Mouse (Mus musculus) kidney, postnatal 0 days (tissue): ENCODE results near the gene Rgl1. TPM values are rescaled to one million over a fixed set of nuclear protein-coding genes. Genes with fewer than 3 reads are reported as not detected.

Source experiments
- ATAC-seq: fragments of 200-750 bp; cut with Nextera tagmentation; replicated peaks from 2 replicates; pipeline ENCODE4 v1.8.0; 2017; ENCODE audit warnings: low read depth, moderate number of reproducible peaks, moderate TSS enrichment, moderate library complexity; ENCODE audit not compliant: low FRiP score
- DNase-seq: peaks from one replicate; pipeline ENCODE4 v3.0.0-alpha.2; 2016; ENCODE audit warnings: low spot score
- H3K27ac ChIP-seq: fragments of 300-500 bp; sonication (generic); 2 replicates; pipeline ENCODE4 v1.5.1; 2014; ENCODE audit warnings: mild to moderate bottlenecking
- H3K27me3 ChIP-seq: fragments of 300-500 bp; sonication (generic); 2 replicates; pipeline ENCODE4 v1.6.1; 2014; ENCODE audit warnings: low read length, mixed read lengths; ENCODE audit not compliant: insufficient read depth
- H3K36me3 ChIP-seq: fragments of 300-500 bp; sonication (generic); 2 replicates; pipeline ENCODE4 v1.6.1; 2014; ENCODE audit warnings: low read length, mixed read lengths; ENCODE audit not compliant: insufficient read depth
- H3K4me1 ChIP-seq: fragments of 300-500 bp; sonication (generic); replicated peaks from 2 replicates; pipeline ENCODE4 v1.6.1; 2014; ENCODE audit warnings: antibody characterized with exemption, low read length, mixed read lengths; ENCODE audit not compliant: insufficient read depth
- H3K4me2 ChIP-seq: fragments of 300-500 bp; sonication (generic); 2 replicates; pipeline ENCODE4 v1.6.1; 2014; ENCODE audit warnings: mild to moderate bottlenecking, low read length, moderate library complexity, mixed read lengths
- H3K4me3 ChIP-seq: fragments of 300-500 bp; sonication (generic); replicated peaks from 2 replicates; pipeline ENCODE4 v1.5.1; 2014; ENCODE audit warnings: low read depth, low read length
- H3K9ac ChIP-seq: fragments of 300-500 bp; sonication (generic); 2 replicates; pipeline ENCODE4 v1.6.1; 2014; ENCODE audit warnings: low read depth, low read length
- H3K9me3 ChIP-seq: fragments of 300-500 bp; sonication (generic); replicated peaks from 2 replicates; pipeline ENCODE4 v1.6.1; 2016; ENCODE audit warnings: low read length, inconsistent platforms, mixed read lengths
- CTCF ChIP-seq: IDR thresholded peaks from 2 replicates; pipeline ENCODE4 v1.5.1; 2016; ENCODE audit warnings: antibody characterized with exemption, low read depth, mild to moderate bottlenecking, moderate library complexity
- WGBS: fragments of 180-500 bp; shearing (Covaris S2); extraction: QIAGEN DNeasy Blood & Tissue Kit; methylation state at CpG from one replicate; pipeline ENCODE4 v1.1.7; 2014; 5-methylcytosine and 5-hydroxymethylcytosine counted together
- polyA plus RNA-seq: library from polyadenylated mRNA; unstranded; fragments of >200 nt; fragmentation: Nextera tagmentation; extraction: Ambion mirVana; gene quantifications from 2 replicates; pipeline ENCODE4 v1.2.1, GENCODE M21; 2015

Rgl1 gene
- polyA plus RNA-seq, 1 experiment from 2014 or later: 59.4 TPM

GRCm38 (mm10) chr1:152707560-152707959 lies 58.6 kb downstream of the Rgl1 start:
- H3K27ac ChIP-seq: no peak overlapping the region
- ATAC-seq (no peak), DNase-seq (peak; percentile 68)
- no peaks in the 10 kb centered on the region for H3K36me3 ChIP-seq
- no peak overlapping the region for H3K4me2 ChIP-seq
- 0 out of 2 replicates have a peak, but pooled peaks cover 5% of the 10 kb centered on the region for H3K4me1 ChIP-seq
- H3K9ac ChIP-seq: no peak overlapping the region
- TF ChIP-seq CTCF: no peak
- no peaks in the 10 kb centered on the region for H3K9me3 ChIP-seq
- WGBS: 76% methylated on average over 2 of the region's 2 CpGs
- H3K4me3 ChIP-seq: no peak overlapping the region
- no peaks in the 10 kb centered on the region for H3K27me3 ChIP-seq

GRCm38 (mm10) chr1:152703941-152704340 lies 62.2 kb downstream of the Rgl1 start:
- 33% methylated on average over 6 of the region's 6 CpGs for WGBS
- no peak overlapping the region for H3K4me2 ChIP-seq

GRCm38 (mm10) chr1:152702920-152703319 lies 63.2 kb downstream of the Rgl1 start:
- Histone ChIP-seq H3K9ac (no peak overlapping the region), H3K4me3 (no peak overlapping the region), H3K27ac (no peak overlapping the region), H3K4me2 (no peak overlapping the region), H3K9me3 (no peaks in the 10 kb centered on the region), H3K36me3 (no peaks in the 10 kb centered on the region), H3K4me1 (0 out of 2 replicates have a peak, but pooled peaks cover 5% of the 10 kb centered on the region), H3K27me3 (no peaks in the 10 kb centered on the region)
- ATAC-seq: no peak
- WGBS: 37% methylated on average over 6 of the region's 6 CpGs
- peak; percentile 84 for DNase-seq
- 0 out of 2 replicates have a peak, but pooled peaks have one; percentile 2 for TF ChIP-seq CTCF

More at GRCm38 (mm10) chr1:152703941-152704340, 62.2 kb downstream of the Rgl1 start:
- Histone ChIP-seq H3K9me3 (no peaks in the 10 kb centered on the region), H3K9ac (no peak overlapping the region), H3K4me3 (no peak overlapping the region), H3K36me3 (no peaks in the 10 kb centered on the region), H3K27ac (no peak overlapping the region), H3K4me1 (0 out of 2 replicates have a peak, but pooled peaks cover 5% of the 10 kb centered on the region), H3K27me3 (no peaks in the 10 kb centered on the region)
- DNase-seq: no peak
- no peak for TF ChIP-seq CTCF
- no peak for ATAC-seq

- 0 out of 2 replicates have a peak, but pooled peaks cover 5% of the 10 kb centered on the region for H3K4me1 ChIP-seq
- no peak overlapping the region for H3K4me3 ChIP-seq
- H3K9ac ChIP-seq: no peak overlapping the region
- no peaks in the 10 kb centered on the region for H3K9me3 ChIP-seq
- TF ChIP-seq CTCF: no peak
- no peak overlapping the region for H3K4me2 ChIP-seq
- H3K36me3 ChIP-seq: no peaks in the 10 kb centered on the region
- H3K27me3 ChIP-seq: no peaks in the 10 kb centered on the region
- no peak overlapping the region for H3K27ac ChIP-seq
- ATAC-seq: no peak
- WGBS: 75% methylated on average over 5 of the region's 5 CpGs
- no peak for DNase-seq
Measured at GRCm38 (mm10) chr1:152701066-152701465, 65.1 kb downstream of the Rgl1 start.

- no peak for ATAC-seq
- no peak for TF ChIP-seq CTCF
Measured at GRCm38 (mm10) chr1:152697341-152697740, 68.8 kb downstream of the Rgl1 start.

GRCm38 (mm10) chr1:152695491-152695890 lies 70.7 kb downstream of the Rgl1 start:
- ATAC-seq: no peak
- H3K4me3 ChIP-seq: no peak overlapping the region
- no peaks in the 10 kb centered on the region for H3K9me3 ChIP-seq
- H3K9ac ChIP-seq: no peak overlapping the region
- H3K4me1 ChIP-seq: no peaks in the 10 kb centered on the region
- DNase-seq: no peak
- no peak overlapping the region for H3K27ac ChIP-seq
- H3K36me3 ChIP-seq: no peaks in the 10 kb centered on the region
- no peaks in the 10 kb centered on the region for H3K27me3 ChIP-seq
- TF ChIP-seq CTCF: no peak
- WGBS: 46% methylated on average over 9 of the region's 9 CpGs
- no peak overlapping the region for H3K4me2 ChIP-seq

More at GRCm38 (mm10) chr1:152697341-152697740, 68.8 kb downstream of the Rgl1 start:
- Histone ChIP-seq H3K4me2 (no peak overlapping the region), H3K9me3 (no peaks in the 10 kb centered on the region), H3K4me3 (no peak overlapping the region), H3K4me1 (no peaks in the 10 kb centered on the region), H3K9ac (no peak overlapping the region), H3K27ac (no peak overlapping the region), H3K27me3 (no peaks in the 10 kb centered on the region), H3K36me3 (no peaks in the 10 kb centered on the region)
- 47% methylated on average over 3 of the region's 3 CpGs for WGBS
- no peak for DNase-seq

GRCm38 (mm10) chr1:152689968-152690367 lies 76.2 kb downstream of the Rgl1 start:
- H3K27me3 ChIP-seq: no peaks in the 10 kb centered on the region
- H3K4me1 ChIP-seq: 0 out of 2 replicates have a peak, but pooled peaks cover 8% of the 10 kb centered on the region
- no peak overlapping the region for H3K4me3 ChIP-seq
- H3K9me3 ChIP-seq: no peaks in the 10 kb centered on the region
- no peaks in the 10 kb centered on the region for H3K36me3 ChIP-seq
- TF ChIP-seq CTCF: no peak
- no peak for ATAC-seq
- no peak overlapping the region for H3K9ac ChIP-seq
- WGBS: 83% methylated on average over 4 of the region's 4 CpGs
- DNase-seq: no peak
- H3K27ac ChIP-seq: no peak overlapping the region
- H3K4me2 ChIP-seq: no peak overlapping the region
